In the genomic region with DNA sequence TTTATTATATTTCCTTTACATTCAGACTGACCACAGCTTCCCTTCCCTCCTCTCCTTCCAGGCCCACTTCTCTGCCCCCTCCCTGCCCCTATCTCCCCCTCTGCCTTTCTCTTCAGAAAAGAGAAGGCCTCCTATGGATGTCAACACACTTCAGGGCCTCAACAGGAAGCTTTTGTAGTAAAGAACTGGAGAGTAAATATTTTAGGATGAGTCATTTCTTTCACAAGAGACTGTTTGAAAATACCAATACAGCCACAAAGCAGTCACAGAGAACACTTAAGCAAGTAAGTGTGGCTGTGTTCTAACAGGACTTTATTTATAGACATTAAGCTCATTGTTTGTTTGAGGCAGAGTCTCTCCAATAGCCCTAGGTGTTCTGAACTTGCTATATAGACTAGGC, we compare ENCODE assay signal across 26 mouse cellular contexts. TPM values are rescaled to one million over a fixed set of nuclear protein-coding genes. Genes with fewer than 3 reads are reported as not detected.
DNase-seq lines count a peak whose midpoint lies in the region; ATAC-seq and TF ChIP-seq lines count a peak whose summit lies in the region.
"Had no signal": no experiment of that assay in that cellular context is flagged by ENCODE, and none has a peak within 500 bp of the region (broad histone marks: within the 10 kb centered on the region; RNA-seq: fewer than 3 reads in every experiment).

No protein-coding gene starts in this region.

- peaks cover 3% of the 10 kb centered on the region for H3K36me3 ChIP-seq in liver, postnatal 0 days (replicated peaks; ENCODE audit: insufficient read depth, low read length)
- H3K36me3 ChIP-seq in liver, embryonic 11.5 days (ENCODE audit: control insufficient read depth, insufficient read depth, low read length), result peaks cover 12% of the 10 kb centered on the region
- H3K36me3 ChIP-seq in C2C12 (ENCODE audit: control insufficient read depth, insufficient read depth), result peaks cover 26% of the 10 kb centered on the region
- no peaks in the 10 kb centered on the region for H3K36me3 ChIP-seq in stomach, postnatal 0 days (ENCODE audit: control insufficient read depth, insufficient read depth, low read length)
- peaks cover 23% of the 10 kb centered on the region for H3K36me3 ChIP-seq in neural tube, embryonic 15.5 days

- no peak for TF ChIP-seq CTCF in liver, postnatal 0 days (IDR thresholded peaks at IDR 0.05; ENCODE audit: low read depth)
- TF ChIP-seq CTCF in C2C12 (IDR thresholded peaks at IDR 0.05; ENCODE audit: control insufficient read depth, insufficient read depth, insufficient read length), result no peak
- TF ChIP-seq CTCF in stomach, postnatal 0 days (IDR thresholded peaks at IDR 0.05; ENCODE audit: low read depth), result no peak

- H3K9ac ChIP-seq in liver, postnatal 0 days (replicated peaks), result no peak overlapping the region
- H3K9ac ChIP-seq in liver, embryonic 11.5 days (ENCODE audit: low read depth, low read length), result no peak overlapping the region
- no peak overlapping the region for H3K9ac ChIP-seq in stomach, postnatal 0 days (ENCODE audit: low read length)
- no peak overlapping the region for H3K9ac ChIP-seq in neural tube, embryonic 15.5 days (replicated peaks)
- H3K9ac ChIP-seq: embryonic facial prominence, embryonic 12.5 days; forebrain, embryonic 15.5 days; midbrain, embryonic 12.5 days; neural tube, embryonic 12.5 days had no signal

- H3K79me2 ChIP-seq in C2C12 (ENCODE audit: control insufficient read depth, insufficient read depth), result no peaks in the 10 kb centered on the region

- no peaks in the 10 kb centered on the region for H3K4me1 ChIP-seq in liver, postnatal 0 days (ENCODE audit: insufficient read depth)
- no peaks in the 10 kb centered on the region for H3K4me1 ChIP-seq in liver, embryonic 11.5 days (replicated peaks; ENCODE audit: control insufficient read depth, insufficient read depth, low read length)
- no peaks in the 10 kb centered on the region for H3K4me1 ChIP-seq in stomach, postnatal 0 days (replicated peaks; ENCODE audit: control insufficient read depth, insufficient read depth)
- no peaks in the 10 kb centered on the region for H3K4me1 ChIP-seq in neural tube, embryonic 15.5 days
- H3K4me1 ChIP-seq: embryonic facial prominence, embryonic 12.5 days; forebrain, embryonic 15.5 days; midbrain, embryonic 12.5 days; neural tube, embryonic 12.5 days had no signal

- no peak overlapping the region for H3K4me3 ChIP-seq in liver, postnatal 0 days (ENCODE audit: low read depth, low read length)
- no peak overlapping the region for H3K4me3 ChIP-seq in liver, embryonic 11.5 days (ENCODE audit: low read depth, low read length)
- H3K4me3 ChIP-seq in C2C12 (ENCODE audit: insufficient read depth, poor library complexity, severe bottlenecking), result no peak overlapping the region
- H3K4me3 ChIP-seq in stomach, postnatal 0 days (ENCODE audit: low read depth, low read length), result no peak overlapping the region
- no peak overlapping the region for H3K4me3 ChIP-seq in neural tube, embryonic 15.5 days (replicated peaks)
- H3K4me3 ChIP-seq: embryonic facial prominence, embryonic 12.5 days; forebrain, embryonic 15.5 days; heart, embryonic 10.5 days; layer of hippocampus, adult 2 months; left cerebral cortex, adult 2 months; midbrain, embryonic 12.5 days; neural tube, embryonic 12.5 days had no signal

- H3K9me3 ChIP-seq in liver, postnatal 0 days (ENCODE audit: low read length), result no peaks in the 10 kb centered on the region
- H3K9me3 ChIP-seq in liver, embryonic 11.5 days (ENCODE audit: control insufficient read depth, low read length), result no peaks in the 10 kb centered on the region
- H3K9me3 ChIP-seq in stomach, postnatal 0 days (ENCODE audit: control insufficient read depth, low read length), result no peaks in the 10 kb centered on the region
- H3K9me3 ChIP-seq in neural tube, embryonic 15.5 days (replicated peaks), result no peaks in the 10 kb centered on the region
- H3K9me3 ChIP-seq: embryonic facial prominence, embryonic 12.5 days; forebrain, embryonic 15.5 days; heart, embryonic 10.5 days; midbrain, embryonic 12.5 days; neural tube, embryonic 12.5 days had no signal

- no peak overlapping the region for H3K4me2 ChIP-seq in liver, postnatal 0 days (ENCODE audit: low read depth, low read length)
- no peak overlapping the region for H3K4me2 ChIP-seq in liver, embryonic 11.5 days
- no peak overlapping the region for H3K4me2 ChIP-seq in stomach, postnatal 0 days (replicated peaks; ENCODE audit: low read depth)
- H3K4me2 ChIP-seq in neural tube, embryonic 15.5 days, result no peak overlapping the region
- H3K4me2 ChIP-seq: embryonic facial prominence, embryonic 12.5 days; forebrain, embryonic 15.5 days; midbrain, embryonic 12.5 days; neural tube, embryonic 12.5 days had no signal

- TF ChIP-seq EP300 in liver, postnatal 0 days (IDR thresholded peaks at IDR 0.05; ENCODE audit: low read depth), result no peak
- TF ChIP-seq EP300 in stomach, postnatal 0 days (optimal IDR thresholded peaks at IDR 0.05), result no peak

- no peaks in the 10 kb centered on the region for H3K27me3 ChIP-seq in liver, postnatal 0 days (ENCODE audit: insufficient read depth, low read length)
- H3K27me3 ChIP-seq in liver, embryonic 11.5 days (replicated peaks; ENCODE audit: control insufficient read depth, insufficient read depth, low read length), result no peaks in the 10 kb centered on the region
- H3K27me3 ChIP-seq in C2C12 (ENCODE audit: control insufficient read depth, insufficient read depth, insufficient read length), result no peaks in the 10 kb centered on the region
- H3K27me3 ChIP-seq in stomach, postnatal 0 days (ENCODE audit: control insufficient read depth, insufficient read depth, low read length), result no peaks in the 10 kb centered on the region
- no peaks in the 10 kb centered on the region for H3K27me3 ChIP-seq in neural tube, embryonic 15.5 days (replicated peaks)
- H3K27me3 ChIP-seq: embryonic facial prominence, embryonic 12.5 days; forebrain, embryonic 15.5 days; midbrain, embryonic 12.5 days; neural tube, embryonic 12.5 days had no signal

- ATAC-seq in liver, postnatal 0 days, result peak; percentile 62
- ATAC-seq in liver, embryonic 11.5 days (replicated peaks; ENCODE audit: low FRiP score), result no peak
- peak; percentile 32; the same call in 1 of the 2 replicates for ATAC-seq in common myeloid progenitor, adult 5-6 weeks (replicated peaks; ENCODE audit: low read depth, poor library complexity, severe bottlenecking)
- ATAC-seq in stomach, postnatal 0 days (ENCODE audit: low FRiP score, low TSS enrichment), result peak; percentile 40
- no peak for ATAC-seq in monocyte, adult 5-6 weeks (replicated peaks; ENCODE audit: insufficient number of reproducible peaks, low FRiP score, low TSS enrichment, poor library complexity, severe bottlenecking)
- ATAC-seq in neural tube, embryonic 15.5 days (ENCODE audit: low FRiP score), result no peak
- ATAC-seq: forebrain, embryonic 15.5 days had no signal

- no peak for DNase-seq in liver, postnatal 0 days
- DNase-seq in liver, embryonic 11.5 days (ENCODE audit: low spot score), result no peak
- DNase-seq in stomach, postnatal 0 days (ENCODE audit: low spot score), result no peak
- DNase-seq: adrenal gland, postnatal 36 days; cerebellum, adult 2 months; cerebellum, postnatal 36 days; gastrocnemius, postnatal 36 days; heart, postnatal 10 days; kidney, adult 18-20 months; kidney, postnatal 14 days; left cerebral cortex, postnatal 4 days; lung, postnatal 14 days; right cerebral cortex, adult 18-20 months; thymus, postnatal 36 days had no signal

- no peaks in the 10 kb centered on the region for H3K79me3 ChIP-seq in C2C12 (ENCODE audit: low read depth)

- H3K27ac ChIP-seq in liver, postnatal 0 days (ENCODE audit: low read depth), result peak overlapping the region; percentile 30; the same call in 1 of the 2 replicates
- H3K27ac ChIP-seq in liver, embryonic 11.5 days (ENCODE audit: low read depth, low read length), result no peak overlapping the region
- peak overlapping the region; percentile 69 for H3K27ac ChIP-seq in stomach, postnatal 0 days (replicated peaks)
- no peak overlapping the region for H3K27ac ChIP-seq in neural tube, embryonic 15.5 days (replicated peaks)
- H3K27ac ChIP-seq: embryonic facial prominence, embryonic 12.5 days; forebrain, embryonic 15.5 days; heart, embryonic 10.5 days; layer of hippocampus, adult 2 months; left cerebral cortex, adult 2 months; midbrain, embryonic 12.5 days; neural tube, embryonic 12.5 days had no signal

- H3ac ChIP-seq in C2C12 (ENCODE audit: control insufficient read depth, insufficient read length, low read depth), result no peak overlapping the region

RNA-seq across cellular contexts. Expression of a gene that starts 23.3 kb away (rescaled TPM):
- polyA plus RNA-seq in liver, postnatal 0 days (2015; fragmentation: Nextera tagmentation; extraction: Ambion mirVana), result 12.7 and 14.8 TPM in 2 replicates
- 24.3 and 25.1 TPM in 2 replicates for polyA plus RNA-seq in liver, embryonic 11.5 days (2014; fragmentation: Nextera tagmentation; extraction: Ambion mirVana)
- polyA plus RNA-seq in C2C12 (2012; fragmentation: generic; extraction: Trizol), result 6.0 TPM
- total RNA-seq in common myeloid progenitor, adult 5-6 weeks (2017), result 37.7 and 44.9 TPM in 2 replicates
- polyA plus RNA-seq in stomach, postnatal 0 days (2015; fragmentation: Nextera tagmentation; extraction: Ambion mirVana), result 31.8 and 34.4 TPM in 2 replicates
- total RNA-seq in monocyte, adult 5-6 weeks (2017), result 54.0 to 73.0 TPM (median 66.9 TPM) in 3 replicates
- polyA plus RNA-seq in neural tube, embryonic 15.5 days (2015; fragmentation: Nextera tagmentation; extraction: Ambion mirVana), result 34.9 and 37.1 TPM in 2 replicates

RNA-seq across cellular contexts. Expression of a gene that starts 29.2 kb away (rescaled TPM):
- 600 and 612 TPM in 2 replicates for polyA plus RNA-seq in liver, postnatal 0 days (2015; fragmentation: Nextera tagmentation; extraction: Ambion mirVana)
- polyA plus RNA-seq in liver, embryonic 11.5 days (2014; fragmentation: Nextera tagmentation; extraction: Ambion mirVana), result 1,747 and 1,789 TPM in 2 replicates
- 1,235 TPM for polyA plus RNA-seq in C2C12 (2012; fragmentation: generic; extraction: Trizol)
- 3,431 and 3,472 TPM in 2 replicates for total RNA-seq in common myeloid progenitor, adult 5-6 weeks (2017)
- 902 and 907 TPM in 2 replicates for polyA plus RNA-seq in stomach, postnatal 0 days (2015; fragmentation: Nextera tagmentation; extraction: Ambion mirVana)
- total RNA-seq in monocyte, adult 5-6 weeks (2017), result 1,464 to 1,635 TPM (median 1,516 TPM) in 3 replicates
- 564 and 746 TPM in 2 replicates for polyA plus RNA-seq in neural tube, embryonic 15.5 days (2015; fragmentation: Nextera tagmentation; extraction: Ambion mirVana)

RNA-seq across cellular contexts. Expression of a gene that starts 29.4 kb away (rescaled TPM):
- 2.7 and 4.1 TPM in 2 replicates for polyA plus RNA-seq in liver, postnatal 0 days (2015; fragmentation: Nextera tagmentation; extraction: Ambion mirVana)
- polyA plus RNA-seq in liver, embryonic 11.5 days (2014; fragmentation: Nextera tagmentation; extraction: Ambion mirVana), result 45.5 and 47.1 TPM in 2 replicates
- 16.3 TPM for polyA plus RNA-seq in C2C12 (2012; fragmentation: generic; extraction: Trizol)
- total RNA-seq in common myeloid progenitor, adult 5-6 weeks (2017), result 136 and 138 TPM in 2 replicates
- 3.2 and 4.1 TPM in 2 replicates for polyA plus RNA-seq in stomach, postnatal 0 days (2015; fragmentation: Nextera tagmentation; extraction: Ambion mirVana)
- total RNA-seq in monocyte, adult 5-6 weeks (2017), result 3.4 to 10.1 TPM (median 7.4 TPM) in 3 replicates
- polyA plus RNA-seq in neural tube, embryonic 15.5 days (2015; fragmentation: Nextera tagmentation; extraction: Ambion mirVana), result 6.0 and 8.1 TPM in 2 replicates

RNA-seq across cellular contexts. Expression of a gene that starts 32.7 kb away (rescaled TPM):
- polyA plus RNA-seq in liver, postnatal 0 days (2015; fragmentation: Nextera tagmentation; extraction: Ambion mirVana), result 0.61 and 0.84 TPM in 2 replicates
- 2.5 and 5.4 TPM in 2 replicates for polyA plus RNA-seq in liver, embryonic 11.5 days (2014; fragmentation: Nextera tagmentation; extraction: Ambion mirVana)
- 0.42 TPM for polyA plus RNA-seq in C2C12 (2012; fragmentation: generic; extraction: Trizol)
- 0.46 and 2.0 TPM in 2 replicates for total RNA-seq in common myeloid progenitor, adult 5-6 weeks (2017)
- polyA plus RNA-seq in stomach, postnatal 0 days (2015; fragmentation: Nextera tagmentation; extraction: Ambion mirVana), result 2.0 and 2.2 TPM in 2 replicates
- total RNA-seq in monocyte, adult 5-6 weeks (2017), result 0.53 to 1.8 TPM (median 1.6 TPM) in 3 replicates
- polyA plus RNA-seq in neural tube, embryonic 15.5 days (2015; fragmentation: Nextera tagmentation; extraction: Ambion mirVana), result 2.3 and 3.2 TPM in 2 replicates
- polyA plus RNA-seq: liver, adult 2 months had no signal

RNA-seq across cellular contexts. Expression of a gene that starts 51.1 kb away (rescaled TPM):
- 27.5 and 28.9 TPM in 2 replicates for polyA plus RNA-seq in liver, postnatal 0 days (2015; fragmentation: Nextera tagmentation; extraction: Ambion mirVana)
- polyA plus RNA-seq in liver, embryonic 11.5 days (2014; fragmentation: Nextera tagmentation; extraction: Ambion mirVana), result 68.1 and 74.5 TPM in 2 replicates
- 40.8 TPM for polyA plus RNA-seq in C2C12 (2012; fragmentation: generic; extraction: Trizol)
- 31.0 and 45.5 TPM in 2 replicates for total RNA-seq in common myeloid progenitor, adult 5-6 weeks (2017)
- polyA plus RNA-seq in stomach, postnatal 0 days (2015; fragmentation: Nextera tagmentation; extraction: Ambion mirVana), result 84.1 and 85.0 TPM in 2 replicates
- 168 to 200 TPM (median 191 TPM) in 3 replicates for total RNA-seq in monocyte, adult 5-6 weeks (2017)
- polyA plus RNA-seq in neural tube, embryonic 15.5 days (2015; fragmentation: Nextera tagmentation; extraction: Ambion mirVana), result 71.0 and 80.1 TPM in 2 replicates

Comparison
In these comparisons a context has a peak if more than half of its experiments do, and no peak if none do; other contexts are left out.
1. ATAC-seq: peak in liver, postnatal 0 days (single experiment), common myeloid progenitor, adult 5-6 weeks (single experiment) and stomach, postnatal 0 days (single experiment); none in liver, embryonic 11.5 days (single experiment), monocyte, adult 5-6 weeks (single experiment) and neural tube, embryonic 15.5 days (single experiment).
2. H3K27ac ChIP-seq: peak in liver, postnatal 0 days (single experiment) and stomach, postnatal 0 days (single experiment); none in liver, embryonic 11.5 days (single experiment) and neural tube, embryonic 15.5 days (single experiment).